Mouse (Mus musculus) embryonic facial prominence, embryonic 13.5 days (tissue): Measurements from ENCODE around the gene Med9. TPM values are rescaled to one million over a fixed set of nuclear protein-coding genes. Genes with fewer than 3 reads are reported as not detected.

Experiments used
- ATAC-seq: fragments of 200-750 bp; cut with Nextera tagmentation; 2 replicates; pipeline ENCODE4 v1.8.0; 2017; ENCODE audit warnings: low read depth; ENCODE audit not compliant: insufficient number of reproducible peaks, insufficient read depth, low FRiP score, low TSS enrichment
- H3K27ac ChIP-seq: fragments of 300-500 bp; sonication (generic); 2 replicates; pipeline ENCODE4 v1.5.1; 2015; ENCODE audit warnings: moderate library complexity, mild to moderate bottlenecking, inconsistent platforms
- H3K27me3 ChIP-seq: fragments of 300-500 bp; sonication (generic); 2 replicates; pipeline ENCODE4 v1.6.1; 2015; ENCODE audit warnings: mild to moderate bottlenecking, inconsistent platforms
- H3K36me3 ChIP-seq: fragments of 300-500 bp; sonication (generic); 2 replicates; pipeline ENCODE4 v1.6.1; 2015; ENCODE audit warnings: mild to moderate bottlenecking, inconsistent platforms
- H3K4me1 ChIP-seq: fragments of 300-500 bp; sonication (generic); 2 replicates; pipeline ENCODE4 v1.6.1; 2015; ENCODE audit warnings: inconsistent platforms
- H3K4me2 ChIP-seq: fragments of 300-500 bp; sonication (generic); 2 replicates; pipeline ENCODE4 v1.6.1; 2015; ENCODE audit warnings: moderate library complexity, mild to moderate bottlenecking, inconsistent platforms
- H3K4me3 ChIP-seq: fragments of 300-500 bp; sonication (generic); 2 replicates; pipeline ENCODE4 v1.5.1; 2015; ENCODE audit warnings: mild to moderate bottlenecking, inconsistent platforms
- H3K9ac ChIP-seq: fragments of 300-500 bp; sonication (generic); 2 replicates; pipeline ENCODE4 v1.6.1; 2015; ENCODE audit warnings: mild to moderate bottlenecking, inconsistent platforms
- H3K9me3 ChIP-seq: fragments of 300-500 bp; sonication (generic); 2 replicates; pipeline ENCODE4 v1.6.1; 2016; ENCODE audit warnings: inconsistent platforms
- WGBS: fragments of 180-500 bp; shearing (Covaris S2); methylation state at CpG from one replicate; pipeline ENCODE4 v1.1.7; 2015; ENCODE audit warnings: mixed read lengths; 5-methylcytosine and 5-hydroxymethylcytosine counted together
- polyA plus RNA-seq: library from polyadenylated mRNA; unstranded; fragments of >200 nt; fragmentation: Nextera tagmentation; extraction: Ambion mirVana; gene quantifications from 2 replicates; pipeline ENCODE4 v1.2.1, GENCODE M21; 2015

Med9 gene
- polyA plus RNA-seq, 1 experiment from 2014 or later: 40.0 TPM

- Histone ChIP-seq H3K9me3 (no peaks in the 10 kb centered on the region), H3K9ac (no peak overlapping the region), H3K4me1 (peaks cover 42% of the 10 kb centered on the region), H3K4me3 (no peak overlapping the region), H3K36me3 (peaks cover 11% of the 10 kb centered on the region; the same call in 1 of the 2 replicates), H3K4me2 (no peak overlapping the region), H3K27me3 (peaks cover 50% of the 10 kb centered on the region), H3K27ac (no peak overlapping the region)
- ATAC-seq: no peak
- 69% methylated on average over 4 of the region's 4 CpGs for WGBS
Observed at GRCm38 (mm10) chr11:59966102-59966483, 18.1 kb downstream of the Med9 start.

- no peak overlapping the region for H3K4me3 ChIP-seq
- no peak overlapping the region for H3K27ac ChIP-seq
- no peak for ATAC-seq
- no peak overlapping the region for H3K4me2 ChIP-seq
- H3K36me3 ChIP-seq: no peaks in the 10 kb centered on the region
- peaks cover 33% of the 10 kb centered on the region for H3K4me1 ChIP-seq
- no peak overlapping the region for H3K9ac ChIP-seq
- H3K9me3 ChIP-seq: no peaks in the 10 kb centered on the region
- WGBS: 96% methylated on average over 1 of the region's 1 CpGs
- H3K27me3 ChIP-seq: peaks cover 35% of the 10 kb centered on the region
Observed at GRCm38 (mm10) chr11:59967765-59968164, 19.8 kb downstream of the Med9 start.

GRCm38 (mm10) chr11:59970780-59971179, 22.8 kb downstream of the Med9 start:
- Histone ChIP-seq H3K4me3 (no peak overlapping the region), H3K9me3 (no peaks in the 10 kb centered on the region), H3K9ac (no peak overlapping the region), H3K4me2 (no peak overlapping the region), H3K36me3 (no peaks in the 10 kb centered on the region), H3K4me1 (peaks cover 9% of the 10 kb centered on the region; the same call in 1 of the 2 replicates), H3K27ac (no peak overlapping the region), H3K27me3 (peaks cover 12% of the 10 kb centered on the region; the same call in 1 of the 2 replicates)
- no peak for ATAC-seq
- WGBS: 53% methylated on average over 5 of the region's 5 CpGs

- H3K9ac ChIP-seq: no peak overlapping the region
- peaks cover 3% of the 10 kb centered on the region; the same call in 1 of the 2 replicates for H3K27me3 ChIP-seq
- H3K4me2 ChIP-seq: no peak overlapping the region
- no peaks in the 10 kb centered on the region for H3K9me3 ChIP-seq
- 54% methylated on average over 2 of the region's 2 CpGs for WGBS
- H3K4me3 ChIP-seq: no peak overlapping the region
- H3K27ac ChIP-seq: no peak overlapping the region
- H3K4me1 ChIP-seq: no peaks in the 10 kb centered on the region
- no peaks in the 10 kb centered on the region for H3K36me3 ChIP-seq
- ATAC-seq: no peak
Observed at GRCm38 (mm10) chr11:59971691-59972090, 23.7 kb downstream of the Med9 start.

- Histone ChIP-seq H3K4me1 (no peaks in the 10 kb centered on the region), H3K27ac (no peak overlapping the region), H3K4me2 (no peak overlapping the region), H3K9ac (no peak overlapping the region), H3K4me3 (no peak overlapping the region), H3K9me3 (no peaks in the 10 kb centered on the region), H3K36me3 (no peaks in the 10 kb centered on the region), H3K27me3 (peaks cover 3% of the 10 kb centered on the region; the same call in 1 of the 2 replicates)
- no peak for ATAC-seq
- 74% methylated on average over 5 of the region's 5 CpGs for WGBS
Observed at GRCm38 (mm10) chr11:59973389-59973788, 25.4 kb downstream of the Med9 start.

GRCm38 (mm10) chr11:59975241-59975640, 27.2 kb downstream of the Med9 start:
- H3K36me3 ChIP-seq: no peaks in the 10 kb centered on the region
- no peaks in the 10 kb centered on the region for H3K9me3 ChIP-seq
- ATAC-seq: no peak
- no peak overlapping the region for H3K9ac ChIP-seq
- H3K4me3 ChIP-seq: no peak overlapping the region
- no peak overlapping the region for H3K27ac ChIP-seq
- 34% methylated on average over 10 of the region's 10 CpGs for WGBS
- H3K4me1 ChIP-seq: no peaks in the 10 kb centered on the region
- H3K4me2 ChIP-seq: no peak overlapping the region
- H3K27me3 ChIP-seq: no peaks in the 10 kb centered on the region

GRCm38 (mm10) chr11:59977831-59978230, 29.8 kb downstream of the Med9 start:
- H3K4me3 ChIP-seq: no peak overlapping the region
- WGBS: 75% methylated on average over 5 of the region's 5 CpGs
- H3K27me3 ChIP-seq: no peaks in the 10 kb centered on the region
- H3K9ac ChIP-seq: no peak overlapping the region
- ATAC-seq: no peak
- no peak overlapping the region for H3K4me2 ChIP-seq
- H3K27ac ChIP-seq: no peak overlapping the region; the same call in 1 of the 2 replicates
- no peaks in the 10 kb centered on the region for H3K9me3 ChIP-seq
- peaks cover 6% of the 10 kb centered on the region; the same call in 1 of the 2 replicates for H3K4me1 ChIP-seq
- H3K36me3 ChIP-seq: no peaks in the 10 kb centered on the region

- Histone ChIP-seq H3K9me3 (no peaks in the 10 kb centered on the region; the same call in 1 of the 2 replicates), H3K4me1 (peaks cover 7% of the 10 kb centered on the region), H3K4me2 (no peak overlapping the region), H3K36me3 (no peaks in the 10 kb centered on the region), H3K4me3 (no peak overlapping the region), H3K27ac (0 out of 2 replicates have a peak overlapping the region, but pooled peaks have one; percentile 44), H3K27me3 (no peaks in the 10 kb centered on the region), H3K9ac (0 out of 2 replicates have a peak overlapping the region, but pooled peaks have one; percentile 11)
- 38% methylated on average over 1 of the region's 1 CpGs for WGBS
- ATAC-seq: no peak
Observed at GRCm38 (mm10) chr11:59989406-59989805, 41.4 kb downstream of the Med9 start.

- H3K27ac ChIP-seq: no peak overlapping the region
- H3K4me1 ChIP-seq: peaks cover 7% of the 10 kb centered on the region
- no peaks in the 10 kb centered on the region; the same call in 1 of the 2 replicates for H3K9me3 ChIP-seq
- no peak overlapping the region for H3K9ac ChIP-seq
- no peak for ATAC-seq
- no peak overlapping the region for H3K4me3 ChIP-seq
- H3K36me3 ChIP-seq: no peaks in the 10 kb centered on the region
- 72% methylated on average over 8 of the region's 8 CpGs for WGBS
- no peak overlapping the region for H3K4me2 ChIP-seq
- no peaks in the 10 kb centered on the region for H3K27me3 ChIP-seq
Observed at GRCm38 (mm10) chr11:59991365-59991764, 43.4 kb downstream of the Med9 start.

- ATAC-seq: no peak
- no peaks in the 10 kb centered on the region for H3K36me3 ChIP-seq
- no peaks in the 10 kb centered on the region for H3K27me3 ChIP-seq
- 71% methylated on average over 9 of the region's 9 CpGs for WGBS
- no peaks in the 10 kb centered on the region; the same call in 1 of the 2 replicates for H3K9me3 ChIP-seq
- no peak overlapping the region for H3K9ac ChIP-seq
- H3K4me1 ChIP-seq: peaks cover 7% of the 10 kb centered on the region
- H3K4me2 ChIP-seq: no peak overlapping the region
- H3K27ac ChIP-seq: no peak overlapping the region
- H3K4me3 ChIP-seq: no peak overlapping the region
Observed at GRCm38 (mm10) chr11:59994318-59994717, 46.3 kb downstream of the Med9 start.

GRCm38 (mm10) chr11:60001231-60001980, 53.4 kb downstream of the Med9 start:
- Histone ChIP-seq H3K36me3 (no peaks in the 10 kb centered on the region), H3K4me1 (no peaks in the 10 kb centered on the region), H3K27ac (no peak overlapping the region), H3K9me3 (no peaks in the 10 kb centered on the region), H3K27me3 (no peaks in the 10 kb centered on the region), H3K4me2 (no peak overlapping the region), H3K4me3 (no peak overlapping the region), H3K9ac (no peak overlapping the region)
- 76% methylated on average over 5 of the region's 5 CpGs for WGBS
- ATAC-seq: no peak

- ATAC-seq: no peak
- H3K4me2 ChIP-seq: no peak overlapping the region
- H3K27me3 ChIP-seq: no peaks in the 10 kb centered on the region
- 84% methylated on average over 8 of the region's 8 CpGs for WGBS
- no peaks in the 10 kb centered on the region for H3K9me3 ChIP-seq
- no peaks in the 10 kb centered on the region for H3K36me3 ChIP-seq
- no peak overlapping the region for H3K9ac ChIP-seq
- H3K27ac ChIP-seq: no peak overlapping the region
- no peaks in the 10 kb centered on the region for H3K4me1 ChIP-seq
- no peak overlapping the region for H3K4me3 ChIP-seq
Observed at GRCm38 (mm10) chr11:60003811-60004210, 55.8 kb downstream of the Med9 start.
